Mouse (Mus musculus): Measurements from ENCODE around the gene Slc38a3. TPM values are rescaled to one million over a fixed set of nuclear protein-coding genes. Genes with fewer than 3 reads are reported as not detected.

Slc38a3 gene
- polyA plus RNA-seq, 1 experiment from 2014 or later = 15.1 TPM

DNA sequence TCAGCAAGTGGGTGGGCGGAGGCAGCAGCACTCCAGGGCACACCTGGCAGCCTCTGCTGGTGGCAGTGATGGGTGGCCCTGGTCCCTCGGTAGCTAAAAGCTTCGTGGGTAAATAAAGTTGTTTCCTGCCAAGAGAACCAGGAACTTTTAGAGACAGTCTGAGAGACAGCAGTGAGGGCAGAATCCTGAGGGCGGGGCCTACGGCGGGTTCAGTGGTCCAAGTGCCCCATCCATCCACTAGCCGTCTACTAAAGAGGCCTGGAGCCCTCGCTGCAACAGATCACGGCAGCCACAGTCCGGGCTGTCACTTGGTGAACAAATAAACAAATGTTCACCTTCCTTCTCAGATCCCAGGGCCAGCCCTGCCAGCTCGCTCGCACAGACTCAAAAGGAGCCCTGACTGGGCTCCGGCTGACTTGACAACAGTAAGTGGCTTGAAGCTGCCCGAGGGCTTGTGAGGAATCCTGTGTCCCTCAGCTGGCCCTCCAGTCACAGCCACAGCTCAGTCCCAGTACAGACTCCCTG is 39.4 kb downstream of the Slc38a3 start:
- Histone ChIP-seq H3K4me2 (ENCODE audit: low read depth, low read length) (peak overlapping the region; percentile 41), H3K9me3 (replicated peaks; ENCODE audit: control insufficient read depth, low read length) (no peaks in the 10 kb centered on the region), H3K36me3 (ENCODE audit: control insufficient read depth, insufficient read depth, low read length) (no peaks in the 10 kb centered on the region), H3K4me1 (ENCODE audit: control insufficient read depth, insufficient read depth, low read length) (peaks cover 69% of the 10 kb centered on the region), H3K27ac (ENCODE audit: low read length) (peak overlapping the region; percentile 80), H3K4me3 (replicated peaks; ENCODE audit: low read length) (no peak overlapping the region; the same call in 1 of the 2 replicates), H3K9ac (ENCODE audit: low read length) (peak overlapping the region; percentile 47), H3K27me3 (ENCODE audit: control insufficient read depth, insufficient read depth, low read length) (no peaks in the 10 kb centered on the region)
- WGBS = 22% methylated on average over 14 of the region's 14 CpGs
- no peak for ATAC-seq (ENCODE audit: insufficient read depth, low FRiP score)

DNA sequence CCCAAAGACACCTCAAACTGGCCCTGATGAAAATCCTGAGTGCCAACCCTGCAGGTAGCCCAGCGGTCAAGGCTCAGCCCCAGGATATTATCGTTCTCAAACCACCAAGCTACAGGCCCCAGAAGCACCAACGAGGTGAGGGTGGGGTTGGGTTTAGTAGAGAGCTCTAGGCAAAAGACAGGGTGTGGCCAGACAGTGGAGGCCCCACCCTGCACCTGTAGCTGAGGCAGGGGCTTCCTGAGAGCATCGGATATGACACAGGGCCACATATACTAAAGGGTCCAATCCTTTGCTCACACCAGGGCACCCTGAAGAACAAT is 40.0 kb downstream of the Slc38a3 start:
- Histone ChIP-seq H3K9me3 (replicated peaks; ENCODE audit: control insufficient read depth, low read length) (no peaks in the 10 kb centered on the region), H3K27ac (ENCODE audit: low read length) (peak overlapping the region; percentile 80), H3K4me3 (replicated peaks; ENCODE audit: low read length) (no peak overlapping the region), H3K27me3 (ENCODE audit: control insufficient read depth, insufficient read depth, low read length) (no peaks in the 10 kb centered on the region), H3K9ac (ENCODE audit: low read length) (peak overlapping the region; percentile 47), H3K4me1 (ENCODE audit: control insufficient read depth, insufficient read depth, low read length) (peaks cover 75% of the 10 kb centered on the region), H3K4me2 (ENCODE audit: low read depth, low read length) (peak overlapping the region; percentile 41; the same call in 1 of the 2 replicates), H3K36me3 (ENCODE audit: control insufficient read depth, insufficient read depth, low read length) (no peaks in the 10 kb centered on the region)
- ATAC-seq (ENCODE audit: insufficient read depth, low FRiP score) = no peak
- WGBS = 34% methylated on average over 4 of the region's 4 CpGs

DNA sequence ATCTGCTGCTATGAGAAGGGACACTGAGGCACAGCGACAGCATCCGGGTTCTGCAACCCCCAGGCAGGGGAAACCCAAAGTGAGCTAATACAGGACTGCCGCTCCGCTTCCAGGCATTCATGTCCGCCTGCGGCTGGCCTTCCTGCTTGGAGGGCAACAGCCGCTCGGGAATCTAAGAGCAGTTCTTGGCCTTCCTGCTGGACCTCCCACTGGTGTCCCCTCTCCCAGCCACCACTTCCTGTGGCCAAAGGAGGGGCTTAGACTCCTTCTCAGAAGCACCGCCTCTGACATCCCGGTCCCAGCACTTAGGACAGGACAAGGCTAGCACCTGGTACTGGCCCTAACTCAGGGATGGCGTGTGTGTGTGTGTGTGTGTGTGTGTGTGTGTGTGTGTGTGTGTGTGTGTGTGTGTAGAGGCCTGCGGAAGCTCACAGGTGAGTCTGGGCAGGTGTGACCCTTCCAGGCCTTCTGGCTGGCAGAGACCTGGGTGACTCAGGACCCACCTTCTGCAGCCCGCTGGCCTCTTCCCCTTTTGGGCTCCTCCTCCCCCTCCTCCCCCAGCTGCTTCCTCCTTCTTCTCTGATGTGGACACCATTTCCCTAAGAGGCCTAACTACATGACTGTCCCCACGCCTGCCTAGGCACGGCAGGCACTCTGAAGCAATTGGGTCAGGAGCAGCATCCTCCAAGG is 40.5 kb downstream of the Slc38a3 start:
- Histone ChIP-seq H3K36me3 (ENCODE audit: control insufficient read depth, insufficient read depth, low read length) (0 out of 2 replicates have a peak, but pooled peaks cover 2% of the 10 kb centered on the region), H3K9me3 (replicated peaks; ENCODE audit: control insufficient read depth, low read length) (no peaks in the 10 kb centered on the region), H3K4me2 (ENCODE audit: low read depth, low read length) (peak overlapping the region; percentile 41), H3K4me3 (replicated peaks; ENCODE audit: low read length) (no peak overlapping the region), H3K4me1 (ENCODE audit: control insufficient read depth, insufficient read depth, low read length) (peaks cover 79% of the 10 kb centered on the region), H3K9ac (ENCODE audit: low read length) (peak overlapping the region; percentile 48), H3K27me3 (ENCODE audit: control insufficient read depth, insufficient read depth, low read length) (no peaks in the 10 kb centered on the region), H3K27ac (ENCODE audit: low read length) (peak overlapping the region; percentile 80)
- no peak for ATAC-seq (ENCODE audit: insufficient read depth, low FRiP score)
- 52% methylated on average over 15 of the region's 15 CpGs for WGBS

DNA sequence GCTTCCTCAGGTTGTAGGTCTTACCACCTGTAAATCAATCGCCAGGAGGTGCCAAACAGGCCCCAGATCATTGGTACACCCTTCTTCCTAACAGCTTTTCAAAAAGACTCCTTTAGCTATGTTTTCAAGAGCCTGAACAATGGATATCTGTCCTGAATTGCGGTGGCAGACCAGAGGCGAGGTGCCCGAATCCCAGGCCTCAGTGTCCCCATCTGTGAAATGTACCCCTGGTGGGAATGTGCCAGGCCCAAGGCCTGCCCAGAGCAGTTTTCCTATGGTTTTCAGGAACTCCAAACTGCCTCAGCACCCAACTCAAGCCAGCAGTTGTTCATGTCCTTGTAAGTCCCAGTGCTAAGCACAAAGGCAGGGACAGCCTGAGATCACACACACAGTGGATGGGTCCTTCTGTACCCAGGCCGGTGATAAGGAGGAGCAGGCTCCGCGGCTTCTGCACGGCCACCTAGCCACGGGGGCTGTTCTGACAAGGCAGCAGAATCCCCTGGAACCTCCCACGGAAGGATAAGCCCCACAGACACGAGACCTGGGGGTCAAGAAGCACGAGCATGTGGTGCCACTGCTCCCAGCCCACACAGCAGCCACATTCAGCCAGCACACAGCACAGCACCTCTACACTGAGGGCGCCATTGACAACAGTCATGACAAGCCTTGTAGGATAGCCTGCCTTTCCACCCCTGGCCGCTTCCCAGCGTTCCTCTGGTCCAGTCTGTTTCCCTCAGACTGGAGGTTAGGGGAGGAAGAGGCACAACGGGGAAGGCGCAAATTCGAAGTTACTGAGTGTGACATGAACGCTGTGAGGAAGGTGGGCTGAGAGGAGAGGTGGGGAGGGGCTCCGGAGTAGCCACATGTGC is 41.7 kb downstream of the Slc38a3 start:
- H3K27ac ChIP-seq (ENCODE audit: low read length) = peak overlapping the region; percentile 80

DNA sequence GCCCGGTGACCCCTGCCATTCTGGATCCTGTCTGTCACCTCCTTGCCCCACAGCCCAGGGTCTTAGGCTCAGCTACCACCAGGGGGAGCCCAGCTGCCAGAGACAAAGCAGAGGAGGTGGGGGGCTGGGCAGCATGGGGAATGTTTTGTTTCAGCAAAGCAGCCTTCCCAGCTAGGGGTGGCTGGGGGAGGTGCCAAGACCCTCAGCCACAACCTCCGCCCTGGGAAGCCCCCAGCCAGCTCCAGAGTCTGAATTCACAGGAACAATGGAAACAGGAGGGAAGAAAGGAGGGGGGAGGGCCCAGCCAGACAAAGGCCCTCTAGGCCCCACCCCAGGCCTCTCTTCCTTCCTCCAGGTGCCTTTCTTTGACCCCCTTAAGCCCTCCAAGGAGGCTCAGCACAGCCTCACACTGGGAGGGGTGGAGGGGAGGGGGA is 42.5 kb downstream of the Slc38a3 start:
- H3K4me1 ChIP-seq (ENCODE audit: control insufficient read depth, insufficient read depth, low read length) = peaks cover 67% of the 10 kb centered on the region
- no peaks in the 10 kb centered on the region for H3K27me3 ChIP-seq (ENCODE audit: control insufficient read depth, insufficient read depth, low read length)
- peak; percentile 62 for ATAC-seq (ENCODE audit: insufficient read depth, low FRiP score)
- peak overlapping the region; percentile 80 for H3K27ac ChIP-seq (ENCODE audit: low read length)
- 6% methylated on average over 2 of the region's 2 CpGs for WGBS
- no peaks in the 10 kb centered on the region for H3K9me3 ChIP-seq (replicated peaks; ENCODE audit: control insufficient read depth, low read length)
- 0 out of 2 replicates have a peak, but pooled peaks cover 2% of the 10 kb centered on the region for H3K36me3 ChIP-seq (ENCODE audit: control insufficient read depth, insufficient read depth, low read length)
- H3K9ac ChIP-seq (ENCODE audit: low read length) = peak overlapping the region; percentile 70
- no peak overlapping the region for H3K4me3 ChIP-seq (replicated peaks; ENCODE audit: low read length)
- H3K4me2 ChIP-seq (ENCODE audit: low read depth, low read length) = peak overlapping the region; percentile 23

More for the DNA sequence above, 41.7 kb downstream of the Slc38a3 start:
- 42% methylated on average over 20 of the region's 20 CpGs for WGBS
- peaks cover 75% of the 10 kb centered on the region for H3K4me1 ChIP-seq (ENCODE audit: control insufficient read depth, insufficient read depth, low read length)
- H3K9me3 ChIP-seq (replicated peaks; ENCODE audit: control insufficient read depth, low read length) = no peaks in the 10 kb centered on the region
- H3K36me3 ChIP-seq (ENCODE audit: control insufficient read depth, insufficient read depth, low read length) = 0 out of 2 replicates have a peak, but pooled peaks cover 2% of the 10 kb centered on the region
- peak overlapping the region; percentile 70; the same call in 1 of the 2 replicates for H3K9ac ChIP-seq (ENCODE audit: low read length)
- H3K4me2 ChIP-seq (ENCODE audit: low read depth, low read length) = peak overlapping the region; percentile 41; the same call in 1 of the 2 replicates
- H3K4me3 ChIP-seq (replicated peaks; ENCODE audit: low read length) = no peak overlapping the region
- no peak for ATAC-seq (ENCODE audit: insufficient read depth, low FRiP score)
- no peaks in the 10 kb centered on the region for H3K27me3 ChIP-seq (ENCODE audit: control insufficient read depth, insufficient read depth, low read length)

DNA sequence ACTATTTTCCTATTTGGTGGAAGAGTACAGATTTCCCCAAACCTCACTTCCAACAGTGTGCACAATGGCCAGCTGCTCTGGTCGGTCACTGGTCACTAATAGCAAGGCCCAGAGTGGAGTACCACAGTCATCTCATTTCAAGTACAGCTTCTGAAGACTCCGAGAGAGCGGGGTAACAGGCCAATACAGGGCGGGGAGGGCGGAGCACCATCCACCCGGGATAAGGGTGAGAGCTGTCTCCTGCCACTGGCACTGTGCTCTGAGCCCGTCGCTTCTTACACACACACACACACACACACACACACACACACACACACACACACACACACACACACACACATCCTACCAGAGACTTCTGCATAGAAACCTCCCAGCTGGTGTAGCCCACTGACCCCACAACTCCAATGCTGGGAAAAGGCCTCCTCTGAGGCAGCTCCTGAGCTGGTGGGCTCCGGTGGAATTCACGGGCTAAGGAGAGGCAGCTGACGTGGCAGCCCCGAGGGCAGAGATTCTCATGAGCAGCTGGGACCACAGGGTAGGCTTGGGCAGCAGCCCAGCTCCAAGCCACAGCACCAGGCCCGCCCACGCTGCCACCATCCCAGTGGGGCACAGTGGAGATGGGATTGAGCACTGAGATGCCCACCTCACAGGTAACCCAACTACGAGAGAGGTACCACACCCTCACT is 43.0 kb downstream of the Slc38a3 start:
- peak overlapping the region; percentile 70 for H3K9ac ChIP-seq (ENCODE audit: low read length)
- peak overlapping the region; percentile 80 for H3K27ac ChIP-seq (ENCODE audit: low read length)
- H3K4me3 ChIP-seq (replicated peaks; ENCODE audit: low read length) = no peak overlapping the region
- peak; percentile 12 for ATAC-seq (ENCODE audit: insufficient read depth, low FRiP score)
- H3K4me1 ChIP-seq (ENCODE audit: control insufficient read depth, insufficient read depth, low read length) = peaks cover 64% of the 10 kb centered on the region
- H3K27me3 ChIP-seq (ENCODE audit: control insufficient read depth, insufficient read depth, low read length) = no peaks in the 10 kb centered on the region
- no peaks in the 10 kb centered on the region for H3K9me3 ChIP-seq (replicated peaks; ENCODE audit: control insufficient read depth, low read length)
- 0 out of 2 replicates have a peak, but pooled peaks cover 2% of the 10 kb centered on the region for H3K36me3 ChIP-seq (ENCODE audit: control insufficient read depth, insufficient read depth, low read length)
- H3K4me2 ChIP-seq (ENCODE audit: low read depth, low read length) = peak overlapping the region; percentile 23
- whole genome bisulfite sequencing = 31% methylated on average over 14 of the region's 15 CpGs

DNA sequence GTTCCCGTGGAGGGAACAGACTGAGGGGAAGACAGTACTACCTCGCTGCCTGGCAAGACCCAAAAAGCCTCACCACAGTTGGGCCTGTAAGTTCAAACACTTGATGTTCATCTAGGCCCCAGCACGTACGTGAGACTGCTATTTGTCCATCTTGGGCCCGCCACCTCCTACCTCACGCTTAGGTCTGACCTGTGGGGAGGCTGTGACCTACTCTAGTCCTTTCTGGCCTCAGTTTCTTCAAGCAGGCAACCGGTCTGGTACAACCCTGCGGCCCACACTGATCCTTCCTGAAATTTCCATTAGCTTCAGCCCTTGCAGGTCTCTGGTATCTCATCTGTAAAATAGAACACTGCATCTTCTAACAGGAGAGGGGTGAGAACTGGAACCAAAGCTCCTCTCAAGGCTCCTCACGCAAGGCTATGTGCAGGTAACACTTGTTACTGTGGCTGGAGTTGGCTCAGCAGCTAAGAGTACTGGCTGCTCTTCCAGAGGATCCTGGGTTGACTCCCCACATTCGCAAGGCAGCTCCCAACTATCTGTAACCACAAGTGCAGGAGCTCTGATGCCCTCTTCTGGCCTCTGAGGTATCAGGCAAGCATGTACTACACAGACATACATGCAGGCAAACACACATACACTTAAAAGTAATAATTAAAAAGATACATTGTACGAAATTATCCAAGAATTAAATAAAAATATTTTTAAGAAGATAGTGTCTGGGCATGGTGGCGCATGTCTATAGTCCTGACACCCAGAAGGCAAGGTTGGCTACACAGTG is 43.8 kb downstream of the Slc38a3 start:
- no peak for ATAC-seq (ENCODE audit: insufficient read depth, low FRiP score)
- H3K36me3 ChIP-seq (ENCODE audit: control insufficient read depth, insufficient read depth, low read length) = 0 out of 2 replicates have a peak, but pooled peaks cover 2% of the 10 kb centered on the region
- peak overlapping the region; percentile 28; the same call in 1 of the 2 replicates for H3K9ac ChIP-seq (ENCODE audit: low read length)
- no peak overlapping the region for H3K4me2 ChIP-seq (ENCODE audit: low read depth, low read length)
- WGBS = 90% methylated on average over 12 of the region's 12 CpGs
- peaks cover 62% of the 10 kb centered on the region for H3K4me1 ChIP-seq (ENCODE audit: control insufficient read depth, insufficient read depth, low read length)
- H3K27ac ChIP-seq (ENCODE audit: low read length) = peak overlapping the region; percentile 80
- H3K4me3 ChIP-seq (replicated peaks; ENCODE audit: low read length) = no peak overlapping the region
- H3K27me3 ChIP-seq (ENCODE audit: control insufficient read depth, insufficient read depth, low read length) = no peaks in the 10 kb centered on the region
- no peaks in the 10 kb centered on the region for H3K9me3 ChIP-seq (replicated peaks; ENCODE audit: control insufficient read depth, low read length)

DNA sequence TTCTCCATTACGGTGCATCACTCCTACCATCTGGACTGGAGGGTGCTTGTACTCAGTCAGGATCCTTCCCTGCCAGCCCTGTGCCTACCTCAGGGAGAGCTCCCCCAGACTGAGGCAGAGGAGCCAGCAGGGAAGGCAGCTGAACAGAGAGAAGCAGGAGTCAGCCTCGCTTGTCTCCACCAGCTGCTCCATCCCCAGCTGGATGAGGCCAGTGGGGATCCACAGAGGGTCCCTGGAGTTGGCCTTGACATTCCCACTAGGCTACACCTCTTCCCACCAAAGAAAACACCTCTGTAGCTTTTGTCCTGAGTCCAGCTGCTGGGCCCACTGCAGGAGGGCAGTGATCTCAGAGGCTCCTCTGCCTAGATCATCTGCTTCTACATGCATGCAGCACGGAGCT is 44.4 kb downstream of the Slc38a3 start:
- peak overlapping the region; percentile 80 for H3K27ac ChIP-seq (ENCODE audit: low read length)
- peak overlapping the region; percentile 28; the same call in 1 of the 2 replicates for H3K9ac ChIP-seq (ENCODE audit: low read length)
- H3K27me3 ChIP-seq (ENCODE audit: control insufficient read depth, insufficient read depth, low read length) = no peaks in the 10 kb centered on the region
- WGBS = 92% methylated on average over 3 of the region's 3 CpGs
- peak overlapping the region; percentile 12; the same call in 1 of the 2 replicates for H3K4me2 ChIP-seq (ENCODE audit: low read depth, low read length)
- peaks cover 62% of the 10 kb centered on the region for H3K4me1 ChIP-seq (ENCODE audit: control insufficient read depth, insufficient read depth, low read length)
- ATAC-seq (ENCODE audit: insufficient read depth, low FRiP score) = no peak
- no peaks in the 10 kb centered on the region for H3K9me3 ChIP-seq (replicated peaks; ENCODE audit: control insufficient read depth, low read length)
- no peak overlapping the region for H3K4me3 ChIP-seq (replicated peaks; ENCODE audit: low read length)
- peaks cover 5% of the 10 kb centered on the region; the same call in 1 of the 2 replicates for H3K36me3 ChIP-seq (ENCODE audit: control insufficient read depth, insufficient read depth, low read length)
